Mouse (Mus musculus): ENCODE results near the gene Pfkp.
A peak's percentile ranks its signal among the peaks of the same experiment; 100 is the strongest.

The Pfkp gene

GRCm38 (mm10) chr13:6602786-6603409, 45.7 kb downstream of the Pfkp start:
- no peak for DNase-seq (ENCODE audit: low spot score)

GRCm38 (mm10) chr13:6601676-6602075, 46.9 kb downstream of the Pfkp start:
- DNase-seq (ENCODE audit: low spot score), result no peak

- no peak for DNase-seq (ENCODE audit: low spot score)
Measured at GRCm38 (mm10) chr13:6600626-6601025, 48.0 kb downstream of the Pfkp start.

GRCm38 (mm10) chr13:6597801-6598200, 50.8 kb downstream of the Pfkp start:
- no peak for DNase-seq (ENCODE audit: low spot score)

GRCm38 (mm10) chr13:6595403-6595802, 53.2 kb downstream of the Pfkp start:
- DNase-seq (ENCODE audit: low spot score), result no peak

GRCm38 (mm10) chr13:6590846-6591245, 57.7 kb downstream of the Pfkp start:
- no peak for DNase-seq (ENCODE audit: low spot score)

- no peak for DNase-seq (ENCODE audit: low spot score)
Measured at GRCm38 (mm10) chr13:6586009-6586408, 62.6 kb downstream of the Pfkp start.

GRCm38 (mm10) chr13:6583499-6584125, 65.0 kb downstream of the Pfkp start:
- DNase-seq (ENCODE audit: low spot score), result no peak

- no peak for DNase-seq (ENCODE audit: low spot score)
Measured at GRCm38 (mm10) chr13:6575920-6576509, 72.6 kb downstream of the Pfkp start.

GRCm38 (mm10) chr13:6565571-6565970, 83.0 kb downstream of the Pfkp start:
- no peak for DNase-seq (ENCODE audit: low spot score)

- DNase-seq (ENCODE audit: low spot score), result no peak
Measured at GRCm38 (mm10) chr13:6562409-6562808, 86.2 kb downstream of the Pfkp start.

GRCm38 (mm10) chr13:6557771-6558170, 90.8 kb downstream of the Pfkp start:
- peak; percentile 28 for DNase-seq (ENCODE audit: low spot score)

GRCm38 (mm10) chr13:6555656-6556055, 92.9 kb downstream of the Pfkp start:
- no peak for DNase-seq (ENCODE audit: low spot score)

GRCm38 (mm10) chr13:6553708-6554107, 94.9 kb downstream of the Pfkp start:
- no peak for DNase-seq (ENCODE audit: low spot score)

- DNase-seq (ENCODE audit: low spot score), result no peak
Measured at GRCm38 (mm10) chr13:6535287-6535932, 113.2 kb downstream of the Pfkp start.

- no peak for DNase-seq (ENCODE audit: low spot score)
Measured at GRCm38 (mm10) chr13:6532683-6533082, 115.9 kb downstream of the Pfkp start.

All from layer of hippocampus, adult 11-12 months (tissue).